Mouse (Mus musculus) heart, embryonic 14.5 days (tissue): ENCODE measurements around the gene Tnnc1. TPM values are rescaled to one million over a fixed set of nuclear protein-coding genes. Genes with fewer than 3 reads are reported as not detected.

ENCODE experiments used
- ATAC-seq: fragments of 200-750 bp; cut with Nextera tagmentation; 2 replicates; pipeline ENCODE4 v1.8.0; 2017; ENCODE audit warnings: low read depth, moderate TSS enrichment; ENCODE audit not compliant: insufficient number of reproducible peaks, insufficient read depth, low FRiP score
- H3K27ac ChIP-seq, 2 experiments: fragments of 200-500 bp in 1 of 2; fragments of 300-500 bp in 1 of 2; sonication (generic) in 1 of 2; replicated peaks in 1 of 2; 2 replicates each; pipeline ENCODE4 v1.5.1; 2012 to 2014; ENCODE audit warnings: low read depth in 2 of 2, low read length in 2 of 2, control low read depth in 1 of 2, mild to moderate bottlenecking in 1 of 2, mixed read lengths in 1 of 2; ENCODE audit not compliant: control insufficient read depth in 1 of 2, insufficient read depth in 1 of 2
- H3K27me3 ChIP-seq: fragments of 300-500 bp; sonication (generic); 2 replicates; pipeline ENCODE4 v1.6.1; 2014; ENCODE audit warnings: mild to moderate bottlenecking, low read length, control low read depth; ENCODE audit not compliant: control insufficient read depth, insufficient read depth
- H3K36me3 ChIP-seq: fragments of 300-500 bp; sonication (generic); 2 replicates; pipeline ENCODE4 v1.6.1; 2014; ENCODE audit warnings: mild to moderate bottlenecking, control low read depth, low read length, mixed read lengths; ENCODE audit not compliant: control insufficient read depth, insufficient read depth
- H3K4me1 ChIP-seq, 2 experiments: fragments of 200-500 bp in 1 of 2; fragments of 300-500 bp in 1 of 2; sonication (generic) in 1 of 2; 2 replicates each; pipeline ENCODE4 v1.6.1; 2012 to 2014; ENCODE audit warnings: low read length in 2 of 2, control low read depth in 1 of 2, mixed read lengths in 1 of 2; ENCODE audit not compliant: control insufficient read depth in 2 of 2, insufficient read depth in 2 of 2
- H3K4me2 ChIP-seq: fragments of 300-500 bp; sonication (generic); 2 replicates; pipeline ENCODE4 v1.6.1; 2014; ENCODE audit warnings: mild to moderate bottlenecking, low read length
- H3K4me3 ChIP-seq, 2 experiments: fragments of 200-500 bp in 1 of 2; fragments of 300-500 bp in 1 of 2; sonication (generic) in 1 of 2; 2 replicates each; pipeline ENCODE4 v1.5.1; 2012 to 2014; ENCODE audit warnings: low read length in 2 of 2, mild to moderate bottlenecking in 2 of 2, control low read depth in 1 of 2, low read depth in 1 of 2, moderate library complexity in 1 of 2; ENCODE audit not compliant: control insufficient read depth in 1 of 2, insufficient read depth in 1 of 2
- H3K9ac ChIP-seq: fragments of 300-500 bp; sonication (generic); 2 replicates; pipeline ENCODE4 v1.6.1; 2014; ENCODE audit warnings: mild to moderate bottlenecking, low read length
- H3K9me3 ChIP-seq: fragments of 300-500 bp; sonication (generic); 2 replicates; pipeline ENCODE4 v1.6.1; 2016; ENCODE audit warnings: low read length, control low read depth; ENCODE audit not compliant: control insufficient read depth
- WGBS: fragments of 180-500 bp; shearing (Covaris S2); extraction: QIAGEN DNeasy Blood & Tissue Kit; methylation state at CpG from one replicate; pipeline ENCODE4 v1.1.7; 2014; 5-methylcytosine and 5-hydroxymethylcytosine counted together
- polyA plus RNA-seq: library from polyadenylated mRNA; unstranded; fragments of >200 nt; fragmentation: Nextera tagmentation; extraction: Ambion mirVana; gene quantifications from 2 replicates; pipeline ENCODE4 v1.2.1, GENCODE M21; 2014

Tnnc1 gene
- polyA plus RNA-seq, 1 experiment from 2014 or later: 5,119 TPM

DNA sequence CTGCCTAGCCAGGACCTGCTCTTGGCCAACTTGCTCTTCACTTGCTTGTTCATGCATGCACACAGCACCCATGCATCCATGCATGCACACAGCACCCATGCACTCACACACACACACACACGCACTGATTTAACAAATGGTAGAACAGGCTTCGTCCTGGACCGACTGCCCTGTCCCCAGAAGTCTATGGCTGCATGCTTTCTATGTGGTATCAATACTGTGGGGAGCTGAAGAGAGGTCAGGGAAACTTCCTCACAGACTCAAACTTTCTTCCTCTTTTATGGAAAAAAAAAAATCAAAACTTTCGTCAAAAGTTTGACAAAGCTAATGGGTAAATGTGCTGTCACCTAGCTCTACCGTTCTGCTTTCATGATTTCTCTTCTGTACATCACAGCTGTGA, 24.6 kb upstream of the Tnnc1 start:
- H3K27ac ChIP-seq: peak overlapping the region in 1 of 2 experiments; percentile 24; a peak in 1 of 4 replicates
- peaks cover 11 to 18% of the 10 kb centered on the region in 2 experiments for H3K4me1 ChIP-seq
- no peak for ATAC-seq
- H3K36me3 ChIP-seq: peaks cover 100% of the 10 kb centered on the region
- no peaks in the 10 kb centered on the region for H3K9me3 ChIP-seq
- WGBS: 80% methylated on average over 5 of the region's 5 CpGs
- peak overlapping the region; percentile 46; the same call in 1 of the 2 replicates for H3K9ac ChIP-seq
- no peaks in the 10 kb centered on the region for H3K27me3 ChIP-seq
- H3K4me2 ChIP-seq: no peak overlapping the region
- no peak overlapping the region for H3K4me3 ChIP-seq

DNA sequence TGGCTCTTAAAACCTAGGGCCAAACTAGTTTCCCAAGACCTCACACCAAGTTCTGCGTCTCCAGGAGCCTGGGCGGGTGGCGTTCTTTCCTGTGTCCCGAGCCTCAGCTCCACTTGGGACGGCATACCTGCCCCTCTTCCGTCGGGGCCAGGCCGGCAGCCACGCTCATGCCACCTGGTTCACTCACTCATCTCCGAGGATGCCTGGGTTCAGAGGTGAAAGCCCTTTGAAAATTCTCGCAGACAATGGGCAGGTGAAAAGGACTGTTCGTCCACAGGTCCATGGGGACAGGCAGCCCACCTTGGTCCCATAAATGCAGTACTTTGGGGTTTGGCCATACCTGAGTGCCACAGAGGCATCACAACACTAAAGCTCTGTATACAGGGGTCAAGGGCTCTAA, 23.9 kb upstream of the Tnnc1 start:
- Histone ChIP-seq H3K27me3 (no peaks in the 10 kb centered on the region), H3K4me3 (no peak overlapping the region), H3K4me1 (peaks cover 15 to 22% of the 10 kb centered on the region in 2 experiments), H3K27ac (no peak overlapping the region; a peak in 1 of 4 replicates), H3K4me2 (no peak overlapping the region), H3K9ac (no peak overlapping the region), H3K36me3 (peaks cover 100% of the 10 kb centered on the region), H3K9me3 (no peaks in the 10 kb centered on the region)
- no peak for ATAC-seq
- WGBS: 84% methylated on average over 12 of the region's 12 CpGs

DNA sequence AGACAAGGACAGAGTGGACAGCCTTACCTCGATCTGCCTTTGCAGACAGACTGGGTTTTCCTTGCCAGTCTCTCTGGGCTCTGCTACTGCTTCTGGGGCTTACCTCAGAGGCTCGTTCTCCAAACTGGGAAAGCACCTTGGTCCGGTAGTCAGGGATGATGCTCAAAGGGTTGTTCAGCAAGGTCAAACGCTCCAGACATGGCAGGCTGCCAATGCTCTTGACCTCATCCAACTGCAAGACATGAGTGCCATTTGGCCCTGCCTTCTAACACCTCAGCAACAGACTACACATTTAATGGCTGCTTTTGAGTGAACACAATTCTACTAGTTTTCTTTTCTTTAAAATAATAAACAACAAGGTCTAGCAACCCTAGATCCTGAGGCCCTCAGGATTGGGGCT, 21.5 kb upstream of the Tnnc1 start:
- Histone ChIP-seq H3K27me3 (no peaks in the 10 kb centered on the region), H3K9me3 (no peaks in the 10 kb centered on the region), H3K36me3 (peaks cover 100% of the 10 kb centered on the region), H3K4me1 (peaks cover 21 to 40% of the 10 kb centered on the region in 2 experiments), H3K4me3 (no peak overlapping the region), H3K27ac (peak overlapping the region in 1 of 2 experiments; percentile 52; a peak in 3 of 4 replicates), H3K9ac (no peak overlapping the region), H3K4me2 (no peak overlapping the region)
- 34% methylated on average over 4 of the region's 4 CpGs for WGBS
- ATAC-seq: no peak

DNA sequence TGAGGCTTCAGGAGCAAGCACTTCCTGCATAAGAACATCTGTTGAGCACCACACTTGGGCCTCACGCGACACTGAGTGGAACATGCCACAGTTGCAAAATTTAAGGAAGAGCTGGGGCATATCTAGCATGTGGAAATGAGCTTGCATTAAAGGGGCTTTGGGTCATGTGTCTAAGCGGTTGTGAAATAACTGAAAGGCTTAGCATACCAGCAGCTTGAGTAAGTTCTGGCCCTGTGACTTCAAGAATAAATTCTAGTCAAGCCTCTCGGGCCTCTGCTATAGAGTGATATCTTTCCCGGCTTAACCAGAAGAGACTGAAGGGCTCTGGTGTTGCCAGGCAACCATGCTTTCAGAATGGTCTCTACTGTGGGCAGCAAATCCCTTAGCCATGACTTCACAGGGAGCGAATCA, 19.3 kb upstream of the Tnnc1 start:
- H3K27ac ChIP-seq: peak overlapping the region; percentile 69 to 77
- H3K27me3 ChIP-seq: no peaks in the 10 kb centered on the region
- no peak overlapping the region for H3K4me2 ChIP-seq
- H3K9me3 ChIP-seq: no peaks in the 10 kb centered on the region
- no peak overlapping the region for H3K4me3 ChIP-seq
- no peak overlapping the region for H3K9ac ChIP-seq
- H3K4me1 ChIP-seq: peaks cover 21 to 61% of the 10 kb centered on the region in 2 experiments
- 0 out of 2 replicates have a peak, but pooled peaks have one; percentile 18 for ATAC-seq
- 24% methylated on average over 6 of the region's 6 CpGs for WGBS
- peaks cover 100% of the 10 kb centered on the region for H3K36me3 ChIP-seq

DNA sequence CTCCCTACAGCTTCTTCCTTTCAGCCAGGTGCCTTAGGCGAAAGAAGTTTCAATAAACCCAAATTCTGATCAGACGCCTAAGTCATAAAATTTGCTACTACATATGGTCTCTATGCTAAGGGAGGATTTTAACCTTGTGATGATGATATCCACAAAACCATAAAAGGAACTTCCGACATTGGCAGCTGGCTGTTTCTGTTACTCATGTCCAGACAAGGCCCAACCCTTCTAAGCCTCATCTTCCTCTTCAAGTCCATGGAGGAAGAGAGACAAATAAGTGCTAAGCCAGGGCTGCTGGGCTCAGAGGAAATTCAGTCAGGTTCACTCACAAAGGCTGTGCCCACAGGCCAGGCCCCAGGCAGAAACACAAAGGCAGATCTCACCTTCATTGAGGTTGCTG, 18.8 kb upstream of the Tnnc1 start:
- ATAC-seq: no peak
- Histone ChIP-seq H3K9me3 (no peaks in the 10 kb centered on the region), H3K27ac (peak overlapping the region; percentile 65 to 77), H3K9ac (no peak overlapping the region), H3K27me3 (no peaks in the 10 kb centered on the region), H3K4me1 (peaks cover 21 to 66% of the 10 kb centered on the region in 2 experiments), H3K4me2 (no peak overlapping the region), H3K4me3 (no peak overlapping the region), H3K36me3 (peaks cover 97% of the 10 kb centered on the region)
- WGBS: 81% methylated on average over 3 of the region's 3 CpGs

DNA sequence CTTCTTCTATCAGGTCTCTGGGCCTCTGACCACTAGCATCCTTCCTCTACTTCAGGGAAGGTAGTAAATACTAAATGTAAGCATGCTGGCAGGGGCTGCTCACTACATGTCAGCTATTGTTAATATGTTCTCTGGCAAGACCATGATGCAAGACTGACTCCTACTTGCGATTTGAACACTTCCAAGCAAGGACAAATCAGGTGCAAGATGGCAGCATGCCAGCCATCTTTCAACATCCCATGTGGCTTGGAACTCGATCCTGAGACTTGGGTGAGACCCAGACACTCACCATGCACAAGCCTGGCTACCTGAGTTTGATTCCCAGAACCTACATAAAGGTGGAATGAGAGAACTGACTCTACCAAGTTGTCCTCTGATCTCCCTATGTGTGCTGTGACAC, 16.2 kb upstream of the Tnnc1 start:
- 11% methylated on average over 2 of the region's 2 CpGs for WGBS

DNA sequence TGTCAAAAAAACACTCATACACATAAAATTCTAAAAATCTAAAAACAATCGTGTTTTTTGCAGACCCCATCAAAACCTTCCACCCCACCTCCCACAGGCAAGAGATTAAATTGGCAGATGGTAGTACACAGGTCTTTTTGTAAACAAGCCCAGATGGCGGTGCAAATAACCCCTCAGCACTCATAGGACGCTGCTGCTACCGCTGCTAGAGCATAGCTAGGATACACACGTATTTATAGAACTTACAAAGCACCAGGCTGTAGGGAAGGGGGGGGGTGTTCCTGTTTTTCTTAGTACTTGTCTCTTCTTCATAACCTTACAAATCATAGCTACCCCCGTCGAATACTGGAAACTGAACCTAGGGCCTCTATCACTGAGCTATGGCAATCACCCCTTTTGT, 14.3 kb upstream of the Tnnc1 start:
- WGBS: 57% methylated on average over 7 of the region's 7 CpGs
- no peak overlapping the region for H3K4me3 ChIP-seq
- H3K9ac ChIP-seq: no peak overlapping the region
- no peak for ATAC-seq
- H3K27me3 ChIP-seq: no peaks in the 10 kb centered on the region
- H3K4me2 ChIP-seq: no peak overlapping the region
- no peaks in the 10 kb centered on the region for H3K9me3 ChIP-seq
- H3K27ac ChIP-seq: peak overlapping the region in 1 of 2 experiments; percentile 86; a peak in 2 of 4 replicates
- H3K4me1 ChIP-seq: peaks cover 28 to 89% of the 10 kb centered on the region in 2 experiments
- H3K36me3 ChIP-seq: peaks cover 91% of the 10 kb centered on the region

More for the DNA sequence above, 16.2 kb upstream of the Tnnc1 start:
- Histone ChIP-seq H3K4me1 (peaks cover 32 to 85% of the 10 kb centered on the region in 2 experiments), H3K4me2 (no peak overlapping the region), H3K9ac (no peak overlapping the region), H3K27ac (peak overlapping the region in 1 of 2 experiments; percentile 64; a peak in 1 of 4 replicates), H3K9me3 (no peaks in the 10 kb centered on the region), H3K4me3 (no peak overlapping the region), H3K27me3 (no peaks in the 10 kb centered on the region), H3K36me3 (peaks cover 94% of the 10 kb centered on the region)
- no peak for ATAC-seq

DNA sequence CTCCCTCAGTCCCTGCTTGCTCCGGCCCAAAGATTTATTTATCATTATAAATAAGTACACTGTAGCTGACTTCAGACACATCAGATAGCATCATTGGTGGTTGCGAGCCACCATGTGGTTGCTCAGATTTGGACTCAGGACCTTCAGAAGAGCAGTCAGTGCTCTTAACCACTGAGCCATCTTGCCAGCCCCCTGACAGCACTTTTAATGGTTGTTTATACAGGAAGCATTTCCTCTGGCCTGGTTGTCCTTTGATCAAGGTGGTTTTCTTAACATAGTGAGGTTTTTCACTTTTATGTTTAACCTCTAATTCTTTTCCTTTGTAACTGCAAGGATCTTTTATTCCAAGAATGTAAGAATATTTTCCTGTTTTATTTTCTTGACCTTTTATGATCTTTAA, 13.7 kb upstream of the Tnnc1 start:
- no peak for ATAC-seq
- no peaks in the 10 kb centered on the region for H3K9me3 ChIP-seq
- H3K4me3 ChIP-seq: no peak overlapping the region
- peaks cover 91% of the 10 kb centered on the region for H3K36me3 ChIP-seq
- no peak overlapping the region for H3K4me2 ChIP-seq
- H3K27me3 ChIP-seq: no peaks in the 10 kb centered on the region
- H3K9ac ChIP-seq: 0 out of 2 replicates have a peak overlapping the region, but pooled peaks have one; percentile 58
- peaks cover 25 to 91% of the 10 kb centered on the region in 2 experiments for H3K4me1 ChIP-seq
- 78% methylated on average over 2 of the region's 2 CpGs for WGBS
- H3K27ac ChIP-seq: peak overlapping the region in 1 of 2 experiments; percentile 86; a peak in 2 of 4 replicates
